Mouse (Mus musculus) hindbrain, embryonic 11.5 days (tissue): Measurements from ENCODE around the gene Ipo4. TPM values are rescaled to one million over a fixed set of nuclear protein-coding genes. Genes with fewer than 3 reads are reported as not detected.

Experiments used
- ATAC-seq: fragments of 200-750 bp; cut with Nextera tagmentation; 2 replicates; pipeline ENCODE4 v1.8.0; 2017; ENCODE audit warnings: mild to moderate bottlenecking, moderate TSS enrichment, moderate library complexity; ENCODE audit not compliant: low FRiP score
- DNase-seq: peaks from one replicate; pipeline ENCODE4 v3.0.0-alpha.2; 2015; ENCODE audit warnings: low spot score
- H3K27ac ChIP-seq: fragments of 300-500 bp; sonication (generic); 2 replicates; pipeline ENCODE4 v1.5.1; 2014; ENCODE audit warnings: mild to moderate bottlenecking, low read depth, low read length
- H3K27me3 ChIP-seq: fragments of 300-500 bp; sonication (generic); 2 replicates; pipeline ENCODE4 v1.6.1; 2014; ENCODE audit warnings: mild to moderate bottlenecking, low read length, moderate library complexity, mixed read lengths; ENCODE audit not compliant: control insufficient read depth, insufficient read depth
- H3K36me3 ChIP-seq: fragments of 300-500 bp; sonication (generic); 2 replicates; pipeline ENCODE4 v1.6.1; 2014; ENCODE audit warnings: mild to moderate bottlenecking, low read length, moderate library complexity, mixed read lengths; ENCODE audit not compliant: control insufficient read depth, insufficient read depth
- H3K4me1 ChIP-seq: fragments of 300-500 bp; sonication (generic); replicated peaks from 2 replicates; pipeline ENCODE4 v1.6.1; 2014; ENCODE audit warnings: low read length, mixed read lengths; ENCODE audit not compliant: control insufficient read depth, insufficient read depth
- H3K4me2 ChIP-seq: fragments of 300-500 bp; sonication (generic); replicated peaks from 2 replicates; pipeline ENCODE4 v1.6.1; 2014; ENCODE audit warnings: mild to moderate bottlenecking, low read depth, low read length
- H3K4me3 ChIP-seq: fragments of 300-500 bp; sonication (generic); 2 replicates; pipeline ENCODE4 v1.5.1; 2014; ENCODE audit warnings: low read depth, low read length
- H3K9ac ChIP-seq: fragments of 300-500 bp; sonication (generic); 2 replicates; pipeline ENCODE4 v1.6.1; 2014; ENCODE audit warnings: low read depth, low read length
- H3K9me3 ChIP-seq: fragments of 300-500 bp; sonication (generic); 2 replicates; pipeline ENCODE4 v1.6.1; 2016; ENCODE audit warnings: low read length; ENCODE audit not compliant: control insufficient read depth
- WGBS: fragments of 180-500 bp; shearing (Covaris S2); extraction: QIAGEN DNeasy Blood & Tissue Kit; methylation state at CpG from one replicate; pipeline ENCODE4 v1.1.7; 2014; 5-methylcytosine and 5-hydroxymethylcytosine counted together
- polyA plus RNA-seq: library from polyadenylated mRNA; unstranded; fragments of >200 nt; fragmentation: Nextera tagmentation; extraction: Ambion mirVana; gene quantifications from 2 replicates; pipeline ENCODE4 v1.2.1, GENCODE M21; 2014

Ipo4 gene
- polyA plus RNA-seq, 1 experiment from 2014 or later = 73.1 TPM

DNA sequence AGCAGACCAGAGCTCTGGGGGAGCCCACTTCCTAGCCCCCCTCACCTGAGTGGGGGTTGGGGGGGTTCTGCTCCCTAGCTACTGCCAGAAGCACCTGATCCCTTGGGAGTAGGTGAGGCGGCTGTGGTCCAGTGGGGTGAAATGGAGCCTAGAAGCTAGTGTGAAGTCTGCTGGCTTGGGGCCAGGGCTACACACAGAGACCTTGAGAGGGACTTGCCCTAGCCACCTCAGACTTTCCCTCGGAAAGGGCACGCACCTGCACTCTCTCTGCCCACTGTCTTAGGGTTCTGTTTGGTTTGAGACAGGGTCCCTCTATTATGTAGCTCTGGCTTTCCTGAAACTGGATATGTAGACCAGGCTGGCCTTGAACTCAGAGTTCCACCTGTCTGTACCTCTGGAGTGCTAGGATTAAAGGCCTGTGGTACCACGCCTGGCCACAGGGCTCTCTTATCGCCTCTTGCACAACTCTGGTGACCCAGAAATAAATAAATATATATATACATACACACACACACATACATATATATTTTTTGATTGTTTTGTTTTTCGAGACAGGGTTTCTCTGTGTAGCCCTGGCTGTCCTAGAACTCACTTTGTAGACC, 57.0 kb downstream of the Ipo4 start:
- peak overlapping the region; percentile 75; the same call in 1 of the 2 replicates for H3K27ac ChIP-seq
- ATAC-seq (peak; percentile 62), DNase-seq (no peak)
- peak overlapping the region; percentile 63 for H3K4me3 ChIP-seq
- 41% methylated on average over 6 of the region's 6 CpGs for WGBS
- no peaks in the 10 kb centered on the region for H3K9me3 ChIP-seq
- H3K4me2 ChIP-seq = peak overlapping the region; percentile 85
- H3K4me1 ChIP-seq = peaks cover 3% of the 10 kb centered on the region; the same call in 1 of the 2 replicates
- H3K27me3 ChIP-seq = no peaks in the 10 kb centered on the region
- H3K9ac ChIP-seq = peak overlapping the region; percentile 83
- H3K36me3 ChIP-seq = peaks cover 2% of the 10 kb centered on the region; the same call in 1 of the 2 replicates

- Histone ChIP-seq H3K9ac (peak within 1 kb of the TSS; percentile 83), H3K4me2 (peak within 1 kb of the TSS; percentile 85), H3K27me3 (no peaks in the 10 kb centered on the region), H3K4me1 (peaks cover 3% of the 10 kb centered on the region; the same call in 1 of the 2 replicates), H3K27ac (peak within 1 kb of the TSS; percentile 75; the same call in 1 of the 2 replicates), H3K4me3 (peak within 1 kb of the TSS; percentile 63), H3K9me3 (no peaks in the 10 kb centered on the region), H3K36me3 (peaks cover 2% of the 10 kb centered on the region; the same call in 1 of the 2 replicates)
- ATAC-seq (peak; percentile 89), DNase-seq (peak; percentile 78)
- under 1% methylated on average over 30 of the region's 32 CpGs for WGBS
These were observed 57.7 kb downstream of the Ipo4 start, which contains the start of gene Psme1 for GRCm38 (mm10) chr14:55577871-55578667. TSS of gene Psme1 (plus strand) at chr14:55578123.

DNA sequence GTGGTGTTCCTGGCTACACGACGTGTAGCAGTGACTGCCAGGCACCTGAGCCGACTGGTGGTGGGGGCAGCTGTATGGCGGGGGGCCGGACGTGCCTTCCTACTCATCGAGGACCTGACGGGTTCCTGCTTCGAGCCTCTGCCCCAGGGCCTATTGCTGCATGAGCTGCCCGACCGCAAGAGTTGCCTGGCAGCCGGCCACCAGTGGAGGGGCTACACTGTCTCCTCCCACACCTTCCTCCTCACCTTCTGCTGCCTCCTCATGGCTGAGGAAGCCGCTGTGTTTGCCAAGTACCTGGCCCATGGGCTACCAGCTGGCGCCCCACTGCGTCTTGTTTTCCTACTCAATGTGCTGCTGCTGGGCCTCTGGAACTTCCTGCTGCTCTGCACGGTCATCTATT, 59.4 kb downstream of the Ipo4 start:
- Histone ChIP-seq H3K27me3 (no peaks in the 10 kb centered on the region), H3K4me2 (no peak overlapping the region), H3K9ac (no peak overlapping the region), H3K4me1 (peaks cover 3% of the 10 kb centered on the region; the same call in 1 of the 2 replicates), H3K27ac (no peak overlapping the region), H3K4me3 (no peak overlapping the region), H3K9me3 (no peaks in the 10 kb centered on the region), H3K36me3 (peaks cover 2% of the 10 kb centered on the region; the same call in 1 of the 2 replicates)
- ATAC-seq = no peak
- no peak for DNase-seq
- WGBS = 84% methylated on average over 16 of the region's 16 CpGs

DNA sequence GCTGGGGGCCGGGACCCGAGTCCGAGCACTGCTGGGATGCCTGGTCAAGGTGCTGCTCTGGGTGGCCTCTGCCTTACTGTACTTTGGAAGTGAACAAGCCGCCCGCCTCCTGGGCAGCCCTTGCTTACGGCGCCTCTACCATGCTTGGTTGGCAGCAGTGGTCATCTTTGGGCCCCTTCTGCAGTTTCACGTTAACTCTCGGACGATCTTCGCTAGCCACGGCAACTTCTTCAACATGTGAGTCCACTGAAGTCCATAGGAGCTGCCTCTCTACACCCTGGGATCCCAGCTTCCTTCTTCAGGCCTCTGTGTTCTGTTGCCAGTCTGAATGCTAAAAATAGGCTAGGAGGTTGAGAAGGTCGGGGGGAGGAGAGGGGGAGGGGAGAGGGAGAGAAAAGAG, 60.0 kb downstream of the Ipo4 start:
- Histone ChIP-seq H3K27me3 (no peaks in the 10 kb centered on the region), H3K9me3 (no peaks in the 10 kb centered on the region), H3K4me3 (no peak overlapping the region), H3K36me3 (peaks cover 2% of the 10 kb centered on the region; the same call in 1 of the 2 replicates), H3K9ac (no peak overlapping the region), H3K27ac (no peak overlapping the region), H3K4me1 (peaks cover 3% of the 10 kb centered on the region; the same call in 1 of the 2 replicates), H3K4me2 (no peak overlapping the region)
- ATAC-seq (no peak), DNase-seq (no peak)
- WGBS = 73% methylated on average over 13 of the region's 13 CpGs

Other genes starting within 250 kb of the Ipo4 start
- 26.0 and 36.5 TPM in 2 replicates for gene Dhrs4, start 157.2 kb downstream of the Ipo4 start, polyA plus RNA-seq
- 10.1 and 14.0 TPM in 2 replicates for gene Carmil3, start 145.3 kb downstream of the Ipo4 start, polyA plus RNA-seq
- gene Cpne6, start 125.5 kb downstream of the Ipo4 start, polyA plus RNA-seq = 1.3 and 1.6 TPM in 2 replicates
- 0.15 and 0.20 TPM in 2 replicates for gene Nrl, start 111.0 kb downstream of the Ipo4 start, polyA plus RNA-seq
- gene Pck2, start 95.7 kb downstream of the Ipo4 start, polyA plus RNA-seq = 11.3 and 12.6 TPM in 2 replicates
- gene Dcaf11, start 76.0 kb downstream of the Ipo4 start, polyA plus RNA-seq = 81.5 and 85.4 TPM in 2 replicates
- 0.52 TPM in 1 of 2 replicates, not detected in the other for gene A730061H03Rik, start 75.6 kb downstream of the Ipo4 start, polyA plus RNA-seq
- gene Fitm1, start 60.3 kb downstream of the Ipo4 start, polyA plus RNA-seq = 0.77 and 1.8 TPM in 2 replicates
- gene Psme1, start 57.8 kb downstream of the Ipo4 start, polyA plus RNA-seq = 126 TPM in 2 replicates
- gene Emc9, start 50.7 kb downstream of the Ipo4 start, polyA plus RNA-seq = 6.4 and 8.5 TPM in 2 replicates
- 195 and 222 TPM in 2 replicates for gene Psme2, start 44.8 kb downstream of the Ipo4 start, polyA plus RNA-seq
- 10.6 and 12.1 TPM in 2 replicates for gene Rnf31, start 44.2 kb downstream of the Ipo4 start, polyA plus RNA-seq
- 6.9 and 7.6 TPM in 2 replicates for gene Irf9, start 32.4 kb downstream of the Ipo4 start, polyA plus RNA-seq
- 8.2 and 8.8 TPM in 2 replicates for gene Rec8, start 17.9 kb downstream of the Ipo4 start, polyA plus RNA-seq
- gene Gm49378, start 1.9 kb upstream of the Ipo4 start, polyA plus RNA-seq = 1.7 and 4.0 TPM in 2 replicates
- 60.2 and 61.9 TPM in 2 replicates for gene Tm9sf1, start 7.8 kb upstream of the Ipo4 start, polyA plus RNA-seq
- 0.38 and 0.48 TPM in 2 replicates for gene Tssk4, start 14.2 kb upstream of the Ipo4 start, polyA plus RNA-seq
- gene Mdp1, start 24.6 kb upstream of the Ipo4 start, polyA plus RNA-seq = 67.7 and 70.2 TPM in 2 replicates
- 54.6 and 58.8 TPM in 2 replicates for gene Gmpr2, start 36.0 kb upstream of the Ipo4 start, polyA plus RNA-seq
- gene Nedd8, start 36.2 kb upstream of the Ipo4 start, polyA plus RNA-seq = 596 and 597 TPM in 2 replicates
- 52.7 and 63.1 TPM in 2 replicates for gene Tinf2, start 45.9 kb upstream of the Ipo4 start, polyA plus RNA-seq
- 0.36 and 0.49 TPM in 2 replicates for gene Tgm1, start 78.0 kb upstream of the Ipo4 start, polyA plus RNA-seq
- gene Rabggta, start 86.3 kb upstream of the Ipo4 start, polyA plus RNA-seq = 25.3 and 27.4 TPM in 2 replicates
- 68.6 and 72.1 TPM in 2 replicates for gene Dhrs1, start 109.7 kb upstream of the Ipo4 start, polyA plus RNA-seq
- gene Nop9, start 109.7 kb upstream of the Ipo4 start, polyA plus RNA-seq = 47.0 and 47.6 TPM in 2 replicates
- 0.33 TPM in 1 of 2 replicates, not detected in the other for gene Cideb, start 122.5 kb upstream of the Ipo4 start, polyA plus RNA-seq
- 0.28 and 0.62 TPM in 2 replicates for gene Ltb4r2, start 125.5 kb upstream of the Ipo4 start, polyA plus RNA-seq
- 0.14 TPM in 1 of 2 replicates, not detected in the other for gene Ltb4r1, start 130.0 kb upstream of the Ipo4 start, polyA plus RNA-seq
- 6.6 and 7.6 TPM in 2 replicates for gene Adcy4, start 148.1 kb upstream of the Ipo4 start, polyA plus RNA-seq
- 11.0 and 12.9 TPM in 2 replicates for gene Ripk3, start 152.9 kb upstream of the Ipo4 start, polyA plus RNA-seq
- 19.5 and 25.5 TPM in 2 replicates for gene Nfatc4, start 187.2 kb upstream of the Ipo4 start, polyA plus RNA-seq
- 8.3 and 8.8 TPM in 2 replicates for gene Nynrin, start 218.1 kb upstream of the Ipo4 start, polyA plus RNA-seq
- gene Cbln3, start 248.4 kb upstream of the Ipo4 start, polyA plus RNA-seq = 0.17 and 0.31 TPM in 2 replicates
- gene Khnyn, start 249.0 kb upstream of the Ipo4 start, polyA plus RNA-seq = 7.8 and 9.3 TPM in 2 replicates